Mouse (Mus musculus): ENCODE results near the gene Rufy2. TPM values are rescaled to one million over a fixed set of nuclear protein-coding genes. Genes with fewer than 3 reads are reported as not detected.

Rufy2 gene
- polyA plus RNA-seq, 1 experiment from 2014 or later = 61.2 TPM

DNA sequence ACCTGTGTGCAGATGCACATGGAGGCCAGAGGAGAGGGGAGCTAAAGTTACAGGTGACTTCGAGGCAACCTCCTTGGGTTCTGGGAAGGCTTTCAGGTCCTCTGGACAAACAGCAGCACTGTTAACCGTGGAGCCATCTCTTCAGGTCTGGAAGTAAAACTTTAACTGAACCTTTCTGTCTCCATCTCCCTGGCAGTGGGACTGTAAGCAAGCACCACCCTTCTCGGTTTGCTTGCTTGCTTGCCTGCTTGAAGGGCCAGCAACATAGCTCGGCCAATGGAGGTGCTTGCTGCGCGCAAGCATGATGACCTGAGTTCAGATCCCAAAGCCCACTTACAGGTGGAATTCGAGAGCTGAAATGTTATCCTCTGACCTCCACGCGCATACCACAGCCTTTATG lies 84.5 kb downstream of the Rufy2 start:
- 91% methylated on average over 9 of the region's 9 CpGs for WGBS

DNA sequence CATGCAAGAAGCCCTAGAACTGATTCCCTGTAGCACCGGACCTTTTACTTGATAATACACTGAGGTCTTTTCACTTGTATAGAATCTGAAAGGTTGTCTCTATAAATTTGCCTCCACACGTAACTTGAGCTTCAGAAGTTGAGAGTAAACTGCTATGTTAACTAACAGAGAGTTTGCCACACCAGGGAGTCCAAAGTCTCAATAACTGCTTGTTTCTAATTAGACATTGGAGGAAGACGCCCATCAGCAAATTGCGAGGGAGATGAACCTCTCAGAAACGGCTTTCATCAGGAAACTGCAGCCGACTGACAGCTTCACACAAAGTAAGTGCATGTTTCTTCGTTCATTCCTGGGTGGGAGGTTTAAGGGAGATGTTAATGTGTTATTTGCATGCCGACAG lies 85.5 kb downstream of the Rufy2 start:
- Histone ChIP-seq H3K27ac (ENCODE audit: low read length) (no peak overlapping the region), H3K36me3 (ENCODE audit: control insufficient read depth, insufficient read depth, low read length) (no peaks in the 10 kb centered on the region), H3K27me3 (ENCODE audit: control insufficient read depth, insufficient read depth, low read depth, low read length) (no peaks in the 10 kb centered on the region), H3K4me1 (ENCODE audit: control insufficient read depth, insufficient read depth, low read length) (no peaks in the 10 kb centered on the region), H3K4me2 (ENCODE audit: low read length) (no peak overlapping the region), H3K4me3 (ENCODE audit: low read depth, low read length) (no peak overlapping the region), H3K9ac (ENCODE audit: low read depth, low read length) (no peak overlapping the region), H3K9me3 (replicated peaks; ENCODE audit: control insufficient read depth, low read length, poor library complexity, severe bottlenecking) (0 out of 2 replicates have a peak, but pooled peaks cover 2% of the 10 kb centered on the region)
- ATAC-seq = no peak
- 64% methylated on average over 8 of the region's 8 CpGs for WGBS

More for the DNA sequence above, 84.5 kb downstream of the Rufy2 start:
- H3K27ac ChIP-seq (ENCODE audit: low read length) = no peak overlapping the region
- H3K27me3 ChIP-seq (ENCODE audit: control insufficient read depth, insufficient read depth, low read depth, low read length) = no peaks in the 10 kb centered on the region
- H3K36me3 ChIP-seq (ENCODE audit: control insufficient read depth, insufficient read depth, low read length) = no peaks in the 10 kb centered on the region
- H3K9me3 ChIP-seq (replicated peaks; ENCODE audit: control insufficient read depth, low read length, poor library complexity, severe bottlenecking) = 0 out of 2 replicates have a peak, but pooled peaks cover 1% of the 10 kb centered on the region
- H3K4me1 ChIP-seq (ENCODE audit: control insufficient read depth, insufficient read depth, low read length) = no peaks in the 10 kb centered on the region
- H3K9ac ChIP-seq (ENCODE audit: low read depth, low read length) = no peak overlapping the region
- ATAC-seq = no peak
- no peak overlapping the region for H3K4me2 ChIP-seq (ENCODE audit: low read length)
- no peak overlapping the region for H3K4me3 ChIP-seq (ENCODE audit: low read depth, low read length)

DNA sequence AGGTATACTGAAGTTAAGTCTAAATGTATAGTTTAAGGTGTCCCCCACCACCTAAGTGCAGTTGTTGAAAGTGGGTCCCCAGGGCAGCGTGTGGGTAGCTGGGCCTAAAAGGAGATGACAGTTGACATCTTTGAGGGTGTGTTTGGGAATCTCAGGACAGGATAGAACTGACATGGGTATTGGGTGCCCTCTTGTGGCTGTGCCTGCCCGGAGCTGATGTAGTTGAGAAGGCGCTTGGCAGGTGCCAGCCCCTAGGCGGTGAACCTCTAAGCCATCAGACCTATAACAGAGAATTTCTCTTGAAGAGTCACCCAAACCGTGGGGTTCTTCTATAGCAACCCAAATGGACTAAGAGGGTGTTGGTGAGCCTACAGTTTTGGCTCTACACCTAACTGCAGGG lies 86.0 kb downstream of the Rufy2 start:
- H3K4me3 ChIP-seq (ENCODE audit: low read depth, low read length) = no peak overlapping the region
- no peak overlapping the region for H3K27ac ChIP-seq (ENCODE audit: low read length)
- no peaks in the 10 kb centered on the region for H3K36me3 ChIP-seq (ENCODE audit: control insufficient read depth, insufficient read depth, low read length)
- peak; percentile 84 for ATAC-seq
- H3K4me1 ChIP-seq (ENCODE audit: control insufficient read depth, insufficient read depth, low read length) = no peaks in the 10 kb centered on the region
- 5% methylated on average over 5 of the region's 5 CpGs for WGBS
- H3K9me3 ChIP-seq (replicated peaks; ENCODE audit: control insufficient read depth, low read length, poor library complexity, severe bottlenecking) = 0 out of 2 replicates have a peak, but pooled peaks cover 2% of the 10 kb centered on the region
- H3K9ac ChIP-seq (ENCODE audit: low read depth, low read length) = no peak overlapping the region
- no peaks in the 10 kb centered on the region for H3K27me3 ChIP-seq (ENCODE audit: control insufficient read depth, insufficient read depth, low read depth, low read length)
- H3K4me2 ChIP-seq (ENCODE audit: low read length) = no peak overlapping the region

Other genes with a start within 250 kb of the Rufy2 start
- 88.7 and 102 TPM in 2 replicates for gene Ccar1, start 187.9 kb upstream of the Rufy2 start, polyA plus RNA-seq (2015; fragmentation: Nextera tagmentation; extraction: Ambion mirVana)
- 42.0 and 42.4 TPM in 2 replicates for gene Tet1, start 71.2 kb upstream of the Rufy2 start, polyA plus RNA-seq (2015; fragmentation: Nextera tagmentation; extraction: Ambion mirVana)
- 15.1 and 15.4 TPM in 2 replicates for gene Slc25a16, start 59.6 kb upstream of the Rufy2 start, polyA plus RNA-seq (2015; fragmentation: Nextera tagmentation; extraction: Ambion mirVana)
- 3.5 and 4.0 TPM in 2 replicates for gene Dna2, start 33.2 kb upstream of the Rufy2 start, polyA plus RNA-seq (2015; fragmentation: Nextera tagmentation; extraction: Ambion mirVana)
- gene Hnrnph3, start 44.0 kb downstream of the Rufy2 start, polyA plus RNA-seq (2015; fragmentation: Nextera tagmentation; extraction: Ambion mirVana) = 140 and 167 TPM in 2 replicates
- gene Pbld2, start 44.1 kb downstream of the Rufy2 start, polyA plus RNA-seq (2015; fragmentation: Nextera tagmentation; extraction: Ambion mirVana) = 0.77 and 0.80 TPM in 2 replicates
- gene Pbld1, start 79.9 kb downstream of the Rufy2 start, polyA plus RNA-seq (2015; fragmentation: Nextera tagmentation; extraction: Ambion mirVana) = 0.50 TPM in 2 replicates
- 2.3 and 2.6 TPM in 2 replicates for gene Atoh7, start 119.4 kb downstream of the Rufy2 start, polyA plus RNA-seq (2015; fragmentation: Nextera tagmentation; extraction: Ambion mirVana)
- gene Mypn, start 223.7 kb downstream of the Rufy2 start, polyA plus RNA-seq (2015; fragmentation: Nextera tagmentation; extraction: Ambion mirVana) = 0.34 and 0.64 TPM in 2 replicates

All from midbrain, embryonic 16.5 days (tissue).